Mouse (Mus musculus) intestine, postnatal 0 days (tissue): ENCODE results near the gene Zbtb22. TPM values are rescaled to one million over a fixed set of nuclear protein-coding genes. Genes with fewer than 3 reads are reported as not detected.
"Not testable (repeated sequence)": the region's sequence is repeated elsewhere in the genome, so short reads cannot be mapped to it uniquely, and the experiment has no call there.

Source experiments
- ATAC-seq: fragments of 200-750 bp; cut with Nextera tagmentation; 2 replicates; pipeline ENCODE4 v1.8.0; 2017; ENCODE audit warnings: mild to moderate bottlenecking, moderate TSS enrichment, moderate library complexity
- H3K27ac ChIP-seq: fragments of 300-500 bp; sonication (generic); 2 replicates; pipeline ENCODE4 v1.5.1; 2014; ENCODE audit warnings: mild to moderate bottlenecking, low read depth, low read length, moderate library complexity
- H3K27me3 ChIP-seq: fragments of 300-500 bp; sonication (generic); replicated peaks from 2 replicates; pipeline ENCODE4 v1.6.1; 2014; ENCODE audit warnings: low read length, mixed read lengths; ENCODE audit not compliant: control insufficient read depth, insufficient read depth
- H3K36me3 ChIP-seq: fragments of 300-500 bp; sonication (generic); 2 replicates; pipeline ENCODE4 v1.6.1; 2014; ENCODE audit warnings: mild to moderate bottlenecking, moderate library complexity; ENCODE audit not compliant: control insufficient read depth, insufficient read depth
- H3K4me1 ChIP-seq: fragments of 300-500 bp; sonication (generic); replicated peaks from 2 replicates; pipeline ENCODE4 v1.6.1; 2014; ENCODE audit warnings: antibody characterized with exemption, low read length, mixed read lengths; ENCODE audit not compliant: control insufficient read depth, insufficient read depth
- H3K4me2 ChIP-seq: fragments of 300-500 bp; sonication (generic); replicated peaks from 2 replicates; pipeline ENCODE4 v1.6.1; 2014; ENCODE audit warnings: low read depth, mild to moderate bottlenecking, moderate library complexity
- H3K4me3 ChIP-seq: fragments of 300-500 bp; sonication (generic); 2 replicates; pipeline ENCODE4 v1.5.1; 2014; ENCODE audit warnings: low read depth, low read length
- H3K9ac ChIP-seq: fragments of 300-500 bp; sonication (generic); 2 replicates; pipeline ENCODE4 v1.6.1; 2014; ENCODE audit warnings: mild to moderate bottlenecking, low read depth, low read length
- H3K9me3 ChIP-seq: fragments of 300-500 bp; sonication (generic); 2 replicates; pipeline ENCODE4 v1.6.1; 2016; ENCODE audit warnings: mixed run types; ENCODE audit not compliant: control insufficient read depth
- CTCF ChIP-seq: sonication (generic); IDR thresholded peaks from 2 replicates; pipeline ENCODE4 v1.5.1; 2016; ENCODE audit warnings: low read depth, mild to moderate bottlenecking, control low read depth, antibody characterized with exemption, moderate library complexity
- WGBS: fragments of 180-500 bp; shearing (Covaris S2); extraction: QIAGEN DNeasy Blood & Tissue Kit; methylation state at CpG from one replicate; pipeline ENCODE4 v1.1.7; 2014; 5-methylcytosine and 5-hydroxymethylcytosine counted together
- polyA plus RNA-seq: library from polyadenylated mRNA; unstranded; fragments of >200 nt; fragmentation: Nextera tagmentation; extraction: Ambion mirVana; gene quantifications from 2 replicates; pipeline ENCODE4 v1.2.1, GENCODE M21; 2015

Zbtb22 gene
- polyA plus RNA-seq, 1 experiment from 2014 or later = 11.1 TPM

GRCm38 (mm10) chr17:33899642-33900041 is 16.1 kb upstream of the Zbtb22 start:
- Histone ChIP-seq H3K27me3 (no peaks in the 10 kb centered on the region), H3K27ac (no peak overlapping the region), H3K9me3 (no peaks in the 10 kb centered on the region), H3K36me3 (no peaks in the 10 kb centered on the region), H3K4me3 (no peak overlapping the region), H3K9ac (no peak overlapping the region), H3K4me2 (no peak overlapping the region), H3K4me1 (no peaks in the 10 kb centered on the region)
- no peak for ATAC-seq
- no peak for TF ChIP-seq CTCF
- WGBS = 71% methylated on average over 4 of the region's 4 CpGs

GRCm38 (mm10) chr17:33900281-33900988 is 15.3 kb upstream of the Zbtb22 start:
- TF ChIP-seq CTCF = no peak
- WGBS = 62% methylated on average over 7 of the region's 7 CpGs
- no peak overlapping the region for H3K4me3 ChIP-seq
- ATAC-seq = no peak
- H3K27ac ChIP-seq = no peak overlapping the region
- no peaks in the 10 kb centered on the region for H3K36me3 ChIP-seq
- no peaks in the 10 kb centered on the region for H3K27me3 ChIP-seq
- H3K9ac ChIP-seq = no peak overlapping the region
- no peak overlapping the region for H3K4me2 ChIP-seq
- no peaks in the 10 kb centered on the region for H3K9me3 ChIP-seq
- H3K4me1 ChIP-seq = no peaks in the 10 kb centered on the region

GRCm38 (mm10) chr17:33900989-33901314 is 14.8 kb upstream of the Zbtb22 start:
- H3K4me2 ChIP-seq = no peak overlapping the region
- H3K9ac ChIP-seq = no peak overlapping the region
- no peak for TF ChIP-seq CTCF
- no peaks in the 10 kb centered on the region for H3K36me3 ChIP-seq
- no peaks in the 10 kb centered on the region for H3K4me1 ChIP-seq
- H3K27ac ChIP-seq = no peak overlapping the region
- H3K9me3 ChIP-seq = no peaks in the 10 kb centered on the region
- no peak for ATAC-seq
- H3K27me3 ChIP-seq = no peaks in the 10 kb centered on the region
- WGBS = 78% methylated on average over 4 of the region's 4 CpGs
- no peak overlapping the region for H3K4me3 ChIP-seq

GRCm38 (mm10) chr17:33901653-33902052 is 14.1 kb upstream of the Zbtb22 start:
- no peak for TF ChIP-seq CTCF
- Histone ChIP-seq H3K36me3 (no peaks in the 10 kb centered on the region), H3K4me2 (no peak overlapping the region), H3K4me3 (no peak overlapping the region), H3K4me1 (no peaks in the 10 kb centered on the region), H3K27me3 (no peaks in the 10 kb centered on the region), H3K9ac (no peak overlapping the region), H3K27ac (no peak overlapping the region), H3K9me3 (no peaks in the 10 kb centered on the region)
- 55% methylated on average over 4 of the region's 4 CpGs for WGBS
- no peak for ATAC-seq

GRCm38 (mm10) chr17:33902079-33902478 is 13.6 kb upstream of the Zbtb22 start:
- Histone ChIP-seq H3K4me2 (no peak overlapping the region), H3K9ac (no peak overlapping the region), H3K27ac (no peak overlapping the region), H3K9me3 (no peaks in the 10 kb centered on the region), H3K36me3 (no peaks in the 10 kb centered on the region), H3K27me3 (no peaks in the 10 kb centered on the region), H3K4me3 (no peak overlapping the region), H3K4me1 (no peaks in the 10 kb centered on the region)
- no peak for TF ChIP-seq CTCF
- no peak for ATAC-seq
- 36% methylated on average over 4 of the region's 4 CpGs for WGBS

GRCm38 (mm10) chr17:33902491-33902890 is 13.2 kb upstream of the Zbtb22 start:
- H3K27me3 ChIP-seq = no peaks in the 10 kb centered on the region

GRCm38 (mm10) chr17:33903911-33904651 is 11.6 kb upstream of the Zbtb22 start:
- H3K9ac ChIP-seq, ATAC-seq, H3K4me1 ChIP-seq, H3K4me3 ChIP-seq, H3K4me2 ChIP-seq, H3K27me3 ChIP-seq, H3K9me3 ChIP-seq, H3K27ac ChIP-seq, H3K36me3 ChIP-seq: not testable (repeated sequence)
- WGBS = 77% methylated on average over 6 of the region's 6 CpGs

More at GRCm38 (mm10) chr17:33902491-33902890, 13.2 kb upstream of the Zbtb22 start:
- no peak overlapping the region for H3K27ac ChIP-seq
- H3K4me3 ChIP-seq = no peak overlapping the region
- ATAC-seq = no peak
- TF ChIP-seq CTCF = no peak
- H3K9me3 ChIP-seq = no peaks in the 10 kb centered on the region
- H3K4me1 ChIP-seq = no peaks in the 10 kb centered on the region
- WGBS = 72% methylated on average over 7 of the region's 7 CpGs
- H3K4me2 ChIP-seq = no peak overlapping the region
- no peak overlapping the region for H3K9ac ChIP-seq
- no peaks in the 10 kb centered on the region for H3K36me3 ChIP-seq

- H3K27me3 ChIP-seq, H3K4me3 ChIP-seq, H3K4me2 ChIP-seq, ATAC-seq, H3K9me3 ChIP-seq, H3K27ac ChIP-seq, H3K9ac ChIP-seq, H3K4me1 ChIP-seq, H3K36me3 ChIP-seq: not testable (repeated sequence)
- 30% methylated on average over 3 of the region's 4 CpGs for WGBS
These were observed 10.9 kb upstream of the Zbtb22 start, which contains the start of gene Platr17 for GRCm38 (mm10) chr17:33904835-33905234. Gene Platr17 (plus strand): TSS chr17:33905135.
